Mouse (Mus musculus) left cerebral cortex, postnatal 14 days (tissue): ENCODE results near the gene Dgkb. TPM values are rescaled to one million over a fixed set of nuclear protein-coding genes. Genes with fewer than 3 reads are reported as not detected.

Experiments
- DNase-seq, 2 experiments: peaks; one replicate each; pipeline ENCODE4 v3.0.0; 2021 to 2022; ENCODE audit warnings: low spot score in 2 of 2, mixed read lengths in 1 of 2
- intact Hi-C: fragments of 180-260 bp; cut with DNase I; formaldehyde crosslinking; loops from one replicate; pipeline ENCODE4 v1.15.1; 2025
- long read RNA-seq, 2 experiments: library from polyadenylated mRNA; stranded (forward); transcript quantifications; one replicate each; pipeline ENCODE4 v2.0.0; 2021
- total RNA-seq, 2 experiments: library from RNA; stranded (reverse); gene quantifications; 2 replicates each; pipeline ENCODE4 v1.2.3; 2021

Dgkb gene
- 10 to 100 TPM; 78.1 to 83.1 TPM for total RNA-seq
- long read RNA-seq, experiment 1, full-length matches to known transcripts: 1 of 18 reads
- long read RNA-seq, experiment 1, partial matches to known transcripts: 13 of 18 reads
- long read RNA-seq, experiment 1, other reads (novel, unspliced or antisense): 4 of 18 reads
- long read RNA-seq, experiment 2, full-length matches to known transcripts: 2 of 15 reads
- long read RNA-seq, experiment 2, partial matches to known transcripts: 8 of 15 reads
- long read RNA-seq, experiment 2, other reads (novel, unspliced or antisense): 5 of 15 reads

DNA sequence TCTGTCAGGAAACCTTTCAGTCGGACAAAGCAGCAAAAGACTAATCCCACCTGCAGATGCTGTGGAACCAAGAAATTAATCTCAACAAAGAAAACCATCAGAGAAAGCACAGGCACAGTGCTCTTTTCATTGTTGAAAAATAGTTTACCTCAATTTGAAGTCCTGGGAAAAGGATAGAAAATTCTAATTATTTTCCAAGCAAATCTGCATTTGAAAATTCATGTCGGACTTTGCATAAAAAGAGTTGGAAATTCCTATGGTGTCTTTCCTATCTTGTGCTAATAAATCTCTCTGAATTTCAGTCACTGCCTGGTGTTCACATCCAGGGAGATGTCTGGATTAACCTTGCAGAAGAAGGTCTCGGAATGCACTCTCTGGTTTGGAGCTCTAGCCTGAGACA, at the start of gene Dgkb:
Gene Dgkb, plus strand, starts transcription at position 301 of the 400 bp plus-strand sequence.
- no peak for DNase-seq
- intact Hi-C loops: no loop called here

DNA sequence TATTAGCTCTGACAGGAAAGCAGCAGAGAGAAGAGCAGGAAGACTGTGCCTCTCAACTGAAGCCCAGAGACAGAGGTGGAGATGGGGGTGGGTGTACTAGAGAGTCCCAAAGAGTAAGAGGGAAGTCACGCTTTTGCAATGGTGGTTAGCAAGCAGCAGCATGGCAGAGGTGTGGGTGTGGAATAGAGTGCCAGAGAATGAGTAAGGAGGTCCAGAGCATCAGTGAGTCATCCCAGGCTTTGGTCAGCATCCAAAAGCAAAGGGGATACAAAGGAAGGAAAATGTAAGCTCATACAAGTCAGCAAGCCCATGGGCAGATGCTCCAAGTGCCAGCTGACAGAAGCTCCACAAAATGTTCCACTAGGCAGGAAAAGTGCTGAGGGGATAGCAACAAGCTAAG, 47.7 kb upstream of the Dgkb start:
- intact Hi-C loops: loop anchor here (5.0 to 10.0 kb wide), 3 partner anchors 112 to 1725 kb away; no protein-coding TSS in a partner anchor
- peak; percentile 59 to 78 for DNase-seq

DNA sequence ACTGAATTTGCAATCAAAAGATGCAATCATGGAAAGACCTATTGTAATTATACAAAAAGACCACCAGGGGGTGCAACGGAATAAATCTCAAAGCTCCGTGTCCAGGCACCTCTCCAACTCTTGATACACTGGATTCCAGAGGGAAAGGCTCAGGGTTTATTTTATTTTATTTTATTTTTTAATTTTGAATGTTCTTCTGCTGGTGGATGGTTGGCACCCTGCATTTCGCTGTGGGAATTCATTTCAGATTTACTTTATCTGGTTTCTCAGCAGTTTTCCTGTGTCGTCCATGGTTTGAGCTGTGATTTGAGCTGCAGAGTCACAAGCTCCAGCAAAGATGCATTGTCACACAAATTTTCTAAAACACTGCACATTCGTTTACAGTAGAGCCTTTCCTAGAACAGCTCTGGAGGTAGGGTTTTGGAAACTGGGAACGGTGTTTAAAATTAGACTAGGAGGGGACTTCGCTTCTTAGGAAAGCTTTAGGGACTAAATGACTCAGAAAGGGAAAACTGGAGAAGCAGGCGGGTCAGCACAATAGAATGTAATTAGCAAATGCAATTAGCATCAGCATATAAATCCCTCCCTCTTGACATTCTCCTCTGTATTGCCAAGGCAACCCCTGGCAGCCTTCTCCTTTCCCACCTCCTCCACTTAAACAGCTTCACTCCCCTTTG, 43.7 kb upstream of the Dgkb start:
- intact Hi-C loops: loop anchor here (5.0 to 10.0 kb wide), 3 partner anchors 108 to 1721 kb away; no protein-coding TSS in a partner anchor
- DNase-seq: peak; percentile 45 to 52

DNA sequence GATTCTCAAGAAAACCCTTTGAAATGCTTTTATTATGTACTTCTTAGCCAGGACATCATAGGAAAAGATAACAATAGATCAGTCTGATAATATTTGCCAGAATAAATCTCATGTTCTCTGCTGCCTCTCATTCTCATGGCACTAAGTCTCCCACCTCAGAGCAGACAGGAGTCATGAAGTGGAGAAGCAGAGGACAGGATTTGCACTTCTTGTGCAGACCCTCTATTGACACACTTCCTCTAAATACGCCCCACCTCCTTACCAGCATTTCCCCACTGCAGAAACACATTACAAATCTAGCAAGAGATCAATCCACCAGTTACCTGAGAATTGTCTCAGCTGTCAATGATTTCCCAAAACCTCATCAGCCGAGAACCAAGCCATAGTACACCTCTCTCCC, 42.9 kb upstream of the Dgkb start:
- no peak for DNase-seq
- intact Hi-C loops: loop anchor here (5.0 to 10.0 kb wide), 3 partner anchors 108 to 1720 kb away; no protein-coding TSS in a partner anchor

DNA sequence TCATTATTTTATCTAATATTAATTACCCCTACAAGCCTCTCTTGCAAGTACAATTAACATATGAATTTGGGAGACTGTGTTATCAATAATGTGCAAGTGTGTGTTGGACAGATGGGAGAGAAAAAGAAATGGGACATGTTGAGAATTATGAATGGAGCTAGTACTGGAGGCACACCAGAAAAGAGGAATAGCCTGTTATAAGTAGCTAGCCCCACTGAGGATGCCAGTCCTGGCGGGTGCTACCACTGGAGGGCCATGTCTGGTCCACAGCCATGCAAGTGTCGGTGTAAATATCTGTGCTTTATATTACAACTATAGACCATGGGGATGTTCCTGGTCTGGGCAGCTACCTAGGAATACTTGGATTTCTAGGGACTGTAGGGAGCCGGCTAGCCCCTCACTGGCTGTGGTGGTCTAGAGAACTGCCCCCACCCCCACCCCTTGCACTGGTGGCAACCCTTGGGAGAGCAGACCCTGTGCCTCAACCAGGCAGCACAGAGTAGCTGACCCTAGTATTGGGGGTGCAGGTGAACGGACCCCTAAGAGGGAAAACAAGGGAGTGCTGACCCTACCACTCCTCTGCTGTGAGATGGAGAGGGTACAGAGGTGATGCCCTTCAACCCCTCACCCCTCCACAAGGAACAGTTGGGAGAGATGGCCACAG, 21.1 kb upstream of the Dgkb start:
- intact Hi-C loops: no loop called here
- no peak for DNase-seq

DNA sequence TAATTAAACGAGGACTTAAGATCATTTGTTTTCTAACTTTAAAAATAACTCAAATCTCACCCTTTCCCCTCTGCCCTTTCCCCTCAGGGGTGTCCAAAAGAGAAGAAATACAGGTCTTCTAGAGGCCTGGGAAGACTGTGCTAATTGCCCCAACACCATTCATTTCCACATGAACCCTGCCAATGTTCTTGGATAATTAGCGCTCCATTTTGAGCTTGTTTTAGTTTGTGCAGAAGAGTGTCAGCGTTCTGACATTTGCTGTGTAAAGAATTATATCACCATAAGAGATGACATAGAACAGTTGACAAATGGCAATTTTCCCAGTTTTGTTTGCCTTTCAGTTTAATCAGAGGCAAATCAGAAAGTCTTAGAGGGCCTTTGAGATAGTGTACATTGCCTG, 3.4 kb upstream of the Dgkb start:
- DNase-seq: peak in 1 of 2 experiments; percentile 3
- intact Hi-C loops: no loop called here

DNA sequence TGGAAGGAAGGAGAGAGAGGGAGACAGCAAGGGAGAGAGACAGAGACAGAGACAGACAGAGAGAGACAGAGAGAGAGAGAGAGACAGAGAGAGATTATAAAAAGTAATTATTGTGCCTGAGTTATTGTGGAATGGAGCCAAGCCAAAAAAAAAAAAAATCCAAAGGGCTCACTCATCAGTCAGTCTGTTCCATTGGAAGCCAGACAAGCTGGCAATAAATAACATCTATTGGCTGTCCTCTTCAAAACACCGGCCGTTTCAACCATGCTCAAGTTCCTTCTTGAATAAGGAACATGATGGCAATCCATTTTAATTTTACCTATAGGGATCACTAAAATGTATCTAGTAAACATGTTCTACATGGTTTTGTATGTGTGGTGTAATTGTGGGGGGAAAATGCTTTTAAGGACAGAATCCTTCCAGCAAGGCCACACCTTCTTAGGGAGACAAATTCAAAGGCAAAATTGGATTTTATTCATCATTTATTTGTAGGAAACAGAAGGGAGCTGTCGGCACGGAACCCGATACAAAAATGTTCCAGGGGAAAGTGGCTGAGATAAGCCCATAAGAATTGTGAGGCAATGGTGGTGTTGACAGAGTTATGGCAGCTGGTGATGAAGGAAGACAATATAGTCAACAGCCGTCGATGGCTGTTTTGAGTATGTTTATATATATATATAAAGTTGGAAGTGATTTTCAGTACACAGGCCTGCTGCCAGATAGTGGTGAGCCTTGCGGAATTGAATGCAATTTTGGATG, 3.7 kb downstream of the Dgkb start:
- DNase-seq: no peak
- intact Hi-C loops: no loop called here

DNA sequence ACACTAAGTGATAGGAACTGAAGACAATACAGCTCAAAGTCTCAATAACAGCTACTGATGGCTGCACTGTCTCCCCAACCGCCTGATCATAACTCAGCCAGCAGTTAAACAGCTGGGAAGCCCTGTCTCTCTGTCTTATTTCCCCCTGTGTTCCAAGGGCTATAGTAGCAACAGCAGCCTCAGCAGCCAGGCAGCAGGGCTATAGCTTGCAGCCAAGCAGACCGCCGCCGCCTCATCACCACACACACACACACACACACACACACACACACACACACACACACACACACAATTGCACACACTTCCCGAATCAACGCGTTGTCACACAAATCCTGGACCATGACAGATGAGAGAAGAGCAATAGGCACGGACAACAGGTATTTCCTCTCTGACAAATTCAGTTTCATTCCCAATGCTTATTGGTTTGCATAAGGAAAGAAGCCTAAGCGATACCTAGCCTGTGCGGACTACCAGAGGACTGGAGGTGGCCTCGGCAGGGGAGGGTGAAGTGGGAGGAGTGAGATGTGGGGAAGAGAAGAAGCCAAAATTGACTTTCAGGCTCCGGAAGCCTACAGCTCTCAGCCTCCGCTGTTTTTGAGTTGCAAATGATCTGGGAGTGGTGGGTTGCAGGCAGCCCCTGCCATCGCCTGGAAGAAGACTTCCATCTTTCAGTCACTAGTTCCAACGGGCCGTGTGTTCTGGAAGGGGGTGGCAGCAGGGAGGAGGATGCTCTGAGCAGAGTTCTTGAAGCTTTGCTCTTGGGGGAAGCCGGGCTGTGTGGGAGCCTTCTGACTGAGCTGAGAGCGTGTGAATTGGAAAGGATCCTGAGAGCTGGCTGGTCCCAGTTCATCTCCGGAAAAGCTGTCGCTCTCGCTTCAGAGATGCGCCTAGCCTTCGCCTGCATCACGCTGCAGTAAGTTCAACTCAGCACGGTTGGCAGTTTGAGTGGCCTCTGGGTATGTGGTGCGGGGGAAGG, 62.8 kb downstream of the Dgkb start:
- intact Hi-C loops: loop anchor here (5.0 kb wide), 1 partner anchor 108 kb away; no protein-coding TSS in a partner anchor
- DNase-seq: peak; percentile 70 to 74

DNA sequence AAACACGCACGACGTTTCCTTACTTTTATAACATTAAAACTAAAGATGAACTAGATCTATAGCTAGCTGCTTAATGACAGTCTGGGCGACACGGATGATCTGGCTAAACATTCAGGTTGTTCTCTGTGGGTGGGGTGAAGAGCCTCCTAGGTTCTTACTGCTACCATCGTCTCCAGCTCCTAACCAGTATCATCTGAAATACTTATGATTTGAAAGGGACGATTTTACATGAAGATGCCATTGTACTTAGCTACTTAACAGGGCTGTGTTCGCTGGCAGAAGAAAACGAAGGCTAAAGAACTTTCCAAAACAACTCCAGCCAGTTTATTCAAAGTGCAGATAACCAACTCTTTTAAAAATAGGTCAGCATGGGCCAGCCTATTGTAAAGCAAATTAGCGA, 63.9 kb downstream of the Dgkb start:
- no peak for DNase-seq
- intact Hi-C loops: loop anchor here (5.0 kb wide), 1 partner anchor 109 kb away; no protein-coding TSS in a partner anchor

DNA sequence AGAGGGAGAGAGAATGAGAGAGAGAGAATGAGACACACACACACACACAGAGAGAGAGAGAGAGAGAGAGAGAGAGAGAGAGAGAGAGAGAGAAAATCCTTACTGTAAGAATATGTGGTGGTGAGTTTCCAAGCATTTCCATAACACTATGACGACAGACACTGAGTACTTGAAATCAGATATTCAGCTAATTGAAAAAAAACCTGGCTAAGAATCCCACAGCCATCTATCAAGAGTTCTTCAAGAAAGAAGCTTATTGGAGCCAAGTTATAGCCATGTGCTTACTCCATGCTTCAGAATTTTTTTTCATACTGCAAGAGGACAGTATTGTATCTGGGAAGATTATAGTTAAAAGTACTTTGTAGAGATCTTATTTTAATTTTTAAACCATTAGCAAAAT, 65.3 kb downstream of the Dgkb start:
- intact Hi-C loops: loop anchor here (5.0 kb wide), 1 partner anchor 110 kb away; no protein-coding TSS in a partner anchor
- no peak for DNase-seq

DNA sequence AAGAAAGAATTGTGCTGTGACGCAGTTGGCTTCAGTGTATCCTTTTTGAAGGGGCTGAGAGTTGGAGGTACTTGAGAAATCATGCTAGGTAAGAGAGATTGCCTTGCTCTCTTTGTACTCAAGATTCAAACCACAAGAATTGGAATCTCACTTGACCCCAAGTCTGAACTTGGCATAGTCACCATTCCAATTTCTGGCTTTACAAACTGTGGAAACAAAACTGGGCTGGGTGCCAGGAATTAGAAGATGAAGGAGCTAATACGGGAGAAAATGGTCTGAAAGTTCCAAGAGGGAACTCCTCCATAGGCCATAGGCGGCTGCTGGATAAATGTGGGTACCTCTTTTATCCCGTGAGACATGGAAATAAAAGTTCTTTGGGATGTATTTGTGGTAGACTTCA, 66.3 kb downstream of the Dgkb start:
- DNase-seq: no peak
- intact Hi-C loops: loop anchor here (5.0 kb wide), 1 partner anchor 111 kb away; no protein-coding TSS in a partner anchor

DNA sequence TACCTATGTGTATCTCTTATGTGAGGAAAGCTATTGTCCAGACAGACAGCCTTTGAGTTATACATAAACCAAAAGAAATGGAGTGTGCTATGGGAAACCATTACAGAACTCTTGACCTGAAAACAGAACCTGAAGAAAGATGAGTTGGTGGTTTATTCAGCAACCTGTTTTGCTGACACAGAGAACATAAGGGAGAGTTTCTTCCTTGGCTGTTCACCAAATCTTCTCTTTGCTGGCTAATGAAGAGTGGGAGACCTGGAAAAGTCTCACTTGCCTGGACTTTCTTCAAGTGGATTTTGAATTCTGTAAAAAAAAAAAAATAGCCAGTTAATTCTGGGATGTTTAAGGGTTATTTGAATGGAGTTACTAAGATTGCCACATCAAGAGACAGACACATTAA, 71.1 kb downstream of the Dgkb start:
- no peak for DNase-seq
- intact Hi-C loops: no loop called here

DNA sequence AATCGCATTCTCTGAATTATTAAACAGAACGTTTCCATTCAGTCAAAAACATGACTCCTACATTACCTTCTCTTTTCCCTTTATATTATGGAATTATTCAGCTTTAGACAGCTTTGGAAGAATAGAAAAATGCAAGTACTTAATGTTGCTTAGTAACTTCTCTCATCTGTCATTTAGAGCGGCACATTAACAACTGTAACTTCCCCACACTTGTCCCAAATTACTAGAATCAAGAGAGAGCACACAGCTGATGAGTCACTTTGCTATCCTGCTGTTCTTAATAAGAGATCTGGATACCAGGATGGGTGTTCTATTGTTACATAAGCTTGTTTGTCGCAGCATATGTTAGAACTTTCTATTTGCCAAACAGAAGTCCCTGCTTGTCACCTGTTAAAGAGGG, 71.9 kb downstream of the Dgkb start:
- intact Hi-C loops: no loop called here
- DNase-seq: no peak

DNA sequence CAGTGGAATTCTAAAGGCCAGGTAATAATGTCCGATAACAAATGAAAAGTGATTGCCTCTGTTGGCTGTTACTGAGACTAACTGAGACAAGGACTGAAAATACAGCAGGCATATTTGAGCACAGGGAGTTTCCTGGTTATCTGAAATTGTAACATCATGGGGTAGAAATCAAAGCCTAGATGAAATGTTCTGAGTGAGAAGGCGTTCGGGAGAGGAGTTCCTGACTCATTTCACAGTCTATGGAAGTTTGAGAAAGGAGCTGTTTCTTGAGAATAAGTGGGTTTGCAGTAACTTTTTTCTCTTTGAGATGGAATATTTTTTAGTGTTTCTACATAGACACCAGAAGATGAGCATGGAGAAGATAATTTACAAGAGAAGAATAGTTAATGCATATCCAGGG, 73.8 kb downstream of the Dgkb start:
- no peak for DNase-seq
- intact Hi-C loops: no loop called here

DNA sequence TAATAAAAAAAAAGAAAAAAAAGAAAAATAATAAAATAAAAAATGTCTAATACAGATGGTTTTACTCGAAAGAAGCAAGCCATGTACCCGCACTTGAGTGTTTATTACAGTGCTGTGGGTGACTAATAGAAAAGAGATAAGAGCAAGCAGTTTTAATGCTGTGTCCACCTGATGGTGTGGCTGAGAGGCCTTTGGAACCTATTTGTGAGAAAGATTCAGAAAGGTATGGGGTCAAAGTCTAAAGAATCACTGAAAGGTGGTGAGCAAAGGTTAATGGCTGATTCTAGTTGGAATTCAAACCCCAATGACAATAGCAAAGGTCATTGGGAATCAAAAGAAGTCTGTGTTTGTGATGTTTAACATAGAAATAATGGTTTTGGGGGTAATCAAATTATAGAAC, 124.6 kb downstream of the Dgkb start:
- no peak for DNase-seq
- intact Hi-C loops: no loop called here

DNA sequence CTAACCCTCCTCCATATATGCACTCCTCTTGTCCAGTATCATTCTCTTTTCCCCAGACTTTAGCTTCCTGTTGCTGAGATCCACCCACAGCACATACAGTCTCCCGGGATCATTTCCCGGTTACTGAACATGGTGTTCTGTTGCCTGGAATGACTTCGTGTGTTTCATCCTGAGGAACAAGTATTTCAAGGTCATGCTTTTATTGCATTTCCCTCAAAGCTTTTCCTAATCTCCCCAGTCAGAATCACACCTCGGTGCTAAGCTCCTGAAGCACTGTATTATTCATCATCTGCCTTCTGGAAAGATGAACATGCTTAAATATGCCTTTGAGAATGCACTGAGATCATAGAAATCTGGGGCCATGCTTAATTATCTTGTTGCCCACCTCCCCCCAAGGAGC, 138.7 kb downstream of the Dgkb start:
- intact Hi-C loops: no loop called here
- DNase-seq: peak in 1 of 2 experiments; percentile 19

DNA sequence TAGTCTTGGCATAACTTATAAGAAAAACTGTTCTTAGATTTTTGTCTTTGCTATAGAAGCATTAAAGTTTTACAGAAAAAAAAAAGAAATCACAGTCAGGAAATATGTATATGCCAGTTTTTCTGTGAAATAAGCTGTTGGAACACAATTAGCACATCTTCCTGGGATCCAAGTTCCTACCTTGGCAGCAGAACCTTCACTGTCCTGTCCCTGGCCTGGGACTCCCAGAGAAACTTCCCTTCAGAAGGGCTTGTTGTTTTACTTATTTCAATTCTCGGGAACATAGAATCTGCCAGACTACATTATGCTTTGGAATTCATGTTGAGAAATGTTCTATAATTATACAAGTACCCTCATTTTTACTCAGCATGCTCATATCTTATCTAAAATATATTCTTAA, 154.0 kb downstream of the Dgkb start:
- intact Hi-C loops: no loop called here
- no peak for DNase-seq

DNA sequence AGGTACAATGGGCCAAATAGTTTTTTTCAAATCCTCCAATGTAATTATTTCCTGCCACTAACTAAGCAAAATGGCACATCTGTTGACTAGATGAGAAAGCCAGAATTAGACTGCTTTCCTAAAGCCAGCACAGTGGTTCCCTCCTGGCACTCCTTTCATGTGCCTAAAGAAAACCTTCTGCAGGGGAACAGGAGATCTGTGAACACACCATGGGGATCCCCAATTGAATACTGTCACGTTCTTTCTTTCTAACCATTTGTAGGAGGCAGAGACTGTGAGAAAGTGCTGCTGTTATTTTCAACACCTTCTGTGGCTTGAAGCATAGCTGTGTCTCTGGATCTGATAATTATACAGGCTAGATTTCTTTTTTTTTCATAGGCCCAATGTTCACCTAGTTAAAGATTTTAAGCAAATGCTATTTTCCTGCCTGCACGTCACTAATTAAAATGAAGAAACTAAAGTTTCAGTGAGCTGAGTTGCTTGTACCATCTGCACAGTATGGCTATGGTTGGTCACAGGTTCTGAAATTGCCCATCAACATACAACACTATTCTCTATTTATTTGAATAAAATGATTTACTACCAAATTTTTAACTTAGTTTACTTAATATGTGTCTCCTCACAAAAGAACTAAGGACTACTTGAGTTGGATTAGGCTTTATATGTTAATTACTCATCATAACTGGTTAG, 161.1 kb downstream of the Dgkb start:
- intact Hi-C loops: no loop called here
- DNase-seq: peak; percentile 35 to 48
